Mouse (Mus musculus): ENCODE measurements around the gene Ccl5. TPM values are rescaled to one million over a fixed set of nuclear protein-coding genes. Genes with fewer than 3 reads are reported as not detected.

Gene Ccl5
- polyA plus RNA-seq (2012; rRNA removed), result 11.5 and 70.3 TPM in 2 replicates

GRCm38 (mm10) chr11:83530360-83530759, at the start of gene Ccl5:
Ccl5 (minus strand) TSS chr11:83530518.
- H3K4me3 ChIP-seq (ENCODE audit: insufficient read depth, low read depth, low read length), result no peak within 1 kb of the TSS
- WGBS, result 87% methylated on average over 5 of the region's 5 CpGs
- no peaks in the 10 kb centered on the region for H3K36me3 ChIP-seq (ENCODE audit: control insufficient read depth, insufficient read depth, low read length)
- TF ChIP-seq CTCF (conservative IDR thresholded peaks at IDR 0.05; ENCODE audit: insufficient read depth, insufficient read length, low read depth, low read length) (no peak), POLR2A (IDR thresholded peaks at IDR 0.05; ENCODE audit: low read depth, low read length) (no peak)
- no peak within 1 kb of the TSS for H3K27ac ChIP-seq (ENCODE audit: insufficient read depth, low read depth, low read length)
- no peaks in the 10 kb centered on the region for H3K27me3 ChIP-seq (replicated peaks; ENCODE audit: control insufficient read depth, insufficient read depth, low read length)
- DNase-seq, result no peak
- H3K4me1 ChIP-seq (ENCODE audit: control insufficient read depth, insufficient read depth, low read length), result 0 out of 2 replicates have a peak, but pooled peaks cover 3% of the 10 kb centered on the region

DNA sequence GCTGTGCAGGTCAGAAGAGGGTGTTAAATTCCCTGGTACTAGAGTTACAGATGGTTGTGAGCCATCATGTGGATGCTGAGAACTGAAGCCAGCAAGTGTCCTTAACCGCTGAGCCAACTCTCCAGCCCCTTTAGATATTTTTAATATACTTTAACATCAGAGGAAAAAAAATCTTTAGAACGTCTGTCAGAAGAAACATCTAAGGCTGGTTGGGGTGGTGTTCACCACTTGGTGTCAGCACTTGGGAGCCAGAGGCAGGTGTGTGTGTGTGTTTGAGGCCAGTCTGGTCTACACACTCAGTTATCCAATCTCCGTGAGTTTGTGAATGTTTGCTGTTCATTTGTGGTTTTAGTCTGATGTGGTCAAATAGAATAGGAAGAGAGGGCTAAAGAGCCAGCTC, 48.7 kb upstream of the Ccl5 start:
- H3K27me3 ChIP-seq (replicated peaks; ENCODE audit: control insufficient read depth, insufficient read depth, low read length), result no peaks in the 10 kb centered on the region
- whole genome bisulfite sequencing, result 82% methylated on average over 3 of the region's 3 CpGs
- H3K27ac ChIP-seq (ENCODE audit: insufficient read depth, low read depth, low read length), result no peak overlapping the region
- TF ChIP-seq CTCF (conservative IDR thresholded peaks at IDR 0.05; ENCODE audit: insufficient read depth, insufficient read length, low read depth, low read length) (0 out of 2 replicates have a peak, but pooled peaks have one; percentile 6), POLR2A (IDR thresholded peaks at IDR 0.05; ENCODE audit: low read depth, low read length) (no peak)
- H3K36me3 ChIP-seq (ENCODE audit: control insufficient read depth, insufficient read depth, low read length), result no peaks in the 10 kb centered on the region
- no peak for DNase-seq
- no peaks in the 10 kb centered on the region for H3K4me1 ChIP-seq (ENCODE audit: control insufficient read depth, insufficient read depth, low read length)
- no peak overlapping the region for H3K4me3 ChIP-seq (ENCODE audit: insufficient read depth, low read depth, low read length)

GRCm38 (mm10) chr11:83578186-83578760, 48.0 kb upstream of the Ccl5 start, which contains the start of gene Ccl9:
Ccl9 (minus strand) TSS chr11:83578636.
- no peaks in the 10 kb centered on the region for H3K36me3 ChIP-seq (ENCODE audit: control insufficient read depth, insufficient read depth, low read length)
- no peak for DNase-seq
- H3K4me1 ChIP-seq (ENCODE audit: control insufficient read depth, insufficient read depth, low read length), result no peaks in the 10 kb centered on the region
- WGBS, result 63% methylated on average over 2 of the region's 2 CpGs
- no peak within 1 kb of the TSS for H3K27ac ChIP-seq (ENCODE audit: insufficient read depth, low read depth, low read length)
- TF ChIP-seq POLR2A (IDR thresholded peaks at IDR 0.05; ENCODE audit: low read depth, low read length), result no peak
- no peak for TF ChIP-seq CTCF (conservative IDR thresholded peaks at IDR 0.05; ENCODE audit: insufficient read depth, insufficient read length, low read depth, low read length)
- H3K27me3 ChIP-seq (replicated peaks; ENCODE audit: control insufficient read depth, insufficient read depth, low read length), result no peaks in the 10 kb centered on the region
- H3K4me3 ChIP-seq (ENCODE audit: insufficient read depth, low read depth, low read length), result no peak within 1 kb of the TSS

DNA sequence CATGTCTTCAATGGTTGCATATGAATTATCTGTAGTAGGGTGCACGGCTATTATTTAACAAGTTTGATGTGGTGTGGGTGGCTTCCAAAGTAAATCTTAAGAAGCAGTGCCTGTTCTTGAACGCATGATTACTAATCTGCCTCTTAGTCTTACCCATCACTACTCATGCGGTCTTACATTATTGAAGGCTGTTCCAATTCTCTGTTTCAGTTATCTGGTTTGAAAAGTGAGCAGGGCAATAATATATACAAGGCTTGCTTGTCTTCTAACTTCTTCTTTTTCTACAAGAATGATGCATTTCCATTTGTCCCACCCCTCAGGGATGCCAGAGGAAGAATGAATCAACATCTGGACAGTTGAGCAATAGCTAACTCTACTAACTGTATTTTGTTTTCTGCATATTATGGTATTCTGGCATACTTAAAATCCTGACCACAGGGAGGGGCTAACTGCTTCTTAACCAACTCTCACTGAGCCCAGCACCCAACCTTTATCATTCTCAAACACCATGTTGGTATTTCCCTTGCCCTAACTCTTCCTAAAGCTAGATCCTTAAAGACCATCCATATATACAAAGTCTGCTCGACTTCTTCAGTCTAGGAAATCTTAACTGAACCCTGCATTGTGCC, 46.7 kb upstream of the Ccl5 start:
- Histone ChIP-seq H3K27ac (ENCODE audit: insufficient read depth, low read depth, low read length) (no peak overlapping the region), H3K27me3 (replicated peaks; ENCODE audit: control insufficient read depth, insufficient read depth, low read length) (no peaks in the 10 kb centered on the region), H3K36me3 (ENCODE audit: control insufficient read depth, insufficient read depth, low read length) (no peaks in the 10 kb centered on the region), H3K4me1 (ENCODE audit: control insufficient read depth, insufficient read depth, low read length) (no peaks in the 10 kb centered on the region), H3K4me3 (ENCODE audit: insufficient read depth, low read depth, low read length) (no peak overlapping the region)
- TF ChIP-seq POLR2A (IDR thresholded peaks at IDR 0.05; ENCODE audit: low read depth, low read length) (no peak), CTCF (conservative IDR thresholded peaks at IDR 0.05; ENCODE audit: insufficient read depth, insufficient read length, low read depth, low read length) (no peak)
- 77% methylated on average over 4 of the region's 4 CpGs for WGBS
- DNase-seq, result no peak

DNA sequence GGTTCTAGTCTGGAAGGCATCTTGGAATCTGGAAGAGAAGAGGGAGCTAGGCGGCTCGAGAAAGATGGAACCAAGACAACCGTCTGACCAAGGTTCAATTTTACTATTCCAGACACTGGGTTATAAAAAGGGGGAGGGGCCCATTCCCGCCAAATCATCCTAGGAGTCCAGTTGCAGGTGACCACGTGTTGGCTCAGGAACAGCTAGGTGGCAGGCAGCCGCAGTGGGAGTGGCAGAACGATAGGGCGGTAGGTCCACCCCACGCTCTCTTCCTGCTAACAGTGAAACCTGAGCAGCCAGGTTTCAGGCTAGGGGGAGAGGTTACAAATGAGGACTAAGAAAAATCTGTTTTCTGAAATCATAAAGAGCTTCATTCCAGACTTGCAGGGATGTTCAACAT, 42.5 kb upstream of the Ccl5 start:
- TF ChIP-seq POLR2A (IDR thresholded peaks at IDR 0.05; ENCODE audit: low read depth, low read length), result no peak
- no peak for TF ChIP-seq CTCF (conservative IDR thresholded peaks at IDR 0.05; ENCODE audit: insufficient read depth, insufficient read length, low read depth, low read length)
- H3K27me3 ChIP-seq (replicated peaks; ENCODE audit: control insufficient read depth, insufficient read depth, low read length), result no peaks in the 10 kb centered on the region
- H3K4me3 ChIP-seq (ENCODE audit: insufficient read depth, low read depth, low read length), result no peak overlapping the region
- H3K36me3 ChIP-seq (ENCODE audit: control insufficient read depth, insufficient read depth, low read length), result no peaks in the 10 kb centered on the region
- no peak for DNase-seq
- 44% methylated on average over 9 of the region's 9 CpGs for WGBS
- no peaks in the 10 kb centered on the region for H3K4me1 ChIP-seq (ENCODE audit: control insufficient read depth, insufficient read depth, low read length)
- H3K27ac ChIP-seq (ENCODE audit: insufficient read depth, low read depth, low read length), result no peak overlapping the region

DNA sequence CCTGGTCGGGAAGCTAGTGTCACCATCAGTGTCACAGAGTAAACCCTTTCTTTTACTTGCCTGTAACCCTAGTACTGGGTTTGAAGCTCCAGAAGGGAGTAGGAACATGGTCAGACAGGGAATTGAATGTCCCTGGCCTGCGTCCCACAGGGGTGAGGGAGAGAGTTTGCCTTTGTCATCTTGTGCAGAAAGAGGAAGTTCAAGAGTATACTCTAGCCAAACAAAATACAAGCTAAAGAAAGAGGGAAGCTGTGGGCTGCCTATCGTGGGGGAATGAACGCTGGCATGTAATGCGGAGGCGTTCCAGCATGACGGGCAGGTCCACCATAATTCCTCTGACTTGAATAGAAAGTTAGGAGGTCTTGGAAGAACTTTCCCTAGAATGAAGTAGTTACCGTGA, 41.9 kb upstream of the Ccl5 start:
- no peak overlapping the region for H3K27ac ChIP-seq (ENCODE audit: insufficient read depth, low read depth, low read length)
- H3K36me3 ChIP-seq (ENCODE audit: control insufficient read depth, insufficient read depth, low read length), result no peaks in the 10 kb centered on the region

GRCm38 (mm10) chr11:83570189-83570588, 39.9 kb upstream of the Ccl5 start:
- TF ChIP-seq POLR2A (IDR thresholded peaks at IDR 0.05; ENCODE audit: low read depth, low read length) (no peak), CTCF (conservative IDR thresholded peaks at IDR 0.05; ENCODE audit: insufficient read depth, insufficient read length, low read depth, low read length) (no peak)
- no peak for DNase-seq
- H3K36me3 ChIP-seq (ENCODE audit: control insufficient read depth, insufficient read depth, low read length), result no peaks in the 10 kb centered on the region
- H3K4me3 ChIP-seq (ENCODE audit: insufficient read depth, low read depth, low read length), result no peak overlapping the region
- H3K27ac ChIP-seq (ENCODE audit: insufficient read depth, low read depth, low read length), result no peak overlapping the region
- no peaks in the 10 kb centered on the region for H3K27me3 ChIP-seq (replicated peaks; ENCODE audit: control insufficient read depth, insufficient read depth, low read length)
- WGBS, result 71% methylated on average over 2 of the region's 2 CpGs
- no peaks in the 10 kb centered on the region for H3K4me1 ChIP-seq (ENCODE audit: control insufficient read depth, insufficient read depth, low read length)

More for the DNA sequence above, 41.9 kb upstream of the Ccl5 start:
- Histone ChIP-seq H3K4me1 (ENCODE audit: control insufficient read depth, insufficient read depth, low read length) (no peaks in the 10 kb centered on the region), H3K4me3 (ENCODE audit: insufficient read depth, low read depth, low read length) (no peak overlapping the region), H3K27me3 (replicated peaks; ENCODE audit: control insufficient read depth, insufficient read depth, low read length) (no peaks in the 10 kb centered on the region)
- WGBS, result 62% methylated on average over 8 of the region's 8 CpGs
- peak; percentile 63 for DNase-seq
- TF ChIP-seq POLR2A (IDR thresholded peaks at IDR 0.05; ENCODE audit: low read depth, low read length), result no peak
- no peak for TF ChIP-seq CTCF (conservative IDR thresholded peaks at IDR 0.05; ENCODE audit: insufficient read depth, insufficient read length, low read depth, low read length)
